Mouse (Mus musculus): ENCODE data around the gene Shb. TPM values are rescaled to one million over a fixed set of nuclear protein-coding genes. Genes with fewer than 3 reads are reported as not detected.

Shb gene
- polyA plus RNA-seq, 1 experiment = 36.9 TPM

DNA sequence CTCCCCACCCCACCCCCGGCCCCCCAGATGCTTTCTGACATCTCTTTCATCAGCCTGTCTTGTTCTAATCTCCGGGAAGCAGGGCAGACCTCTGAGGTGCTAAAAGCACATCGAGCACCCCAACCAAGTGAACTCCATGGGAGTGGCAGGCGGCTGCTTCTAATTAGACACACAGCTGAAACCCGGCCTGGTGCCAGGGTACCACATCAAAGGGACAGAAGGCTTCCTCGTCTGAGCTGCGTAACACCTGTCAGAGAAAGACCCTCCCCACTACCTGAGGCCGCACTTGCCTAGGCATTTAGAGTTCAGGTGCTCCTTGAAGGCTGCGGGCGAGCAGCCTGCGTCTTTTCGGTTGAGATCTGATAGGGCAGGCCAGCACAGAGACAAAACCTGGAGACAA, 67.7 kb downstream of the Shb start:
- DNase-seq (ENCODE audit: low read depth, low spot score) = no peak

GRCm38 (mm10) chr4:45464123-45464522, 68.1 kb downstream of the Shb start:
- 63% methylated on average over 3 of the region's 3 CpGs for WGBS
- no peak for DNase-seq (ENCODE audit: low read depth, low spot score)

More for the DNA sequence above, 67.7 kb downstream of the Shb start:
- WGBS = 36% methylated on average over 12 of the region's 12 CpGs

GRCm38 (mm10) chr4:45462628-45463027, 69.6 kb downstream of the Shb start:
- DNase-seq (ENCODE audit: low read depth, low spot score) = no peak
- WGBS = 91% methylated on average over 5 of the region's 5 CpGs

- 54% methylated on average over 7 of the region's 7 CpGs for WGBS
- DNase-seq (ENCODE audit: low read depth, low spot score) = no peak
These were observed 70.6 kb downstream of the Shb start for GRCm38 (mm10) chr4:45461661-45462060.

GRCm38 (mm10) chr4:45459375-45459774, 72.9 kb downstream of the Shb start:
- no peak for DNase-seq (ENCODE audit: low read depth, low spot score)
- WGBS = 23% methylated on average over 9 of the region's 9 CpGs

GRCm38 (mm10) chr4:45457543-45457942, 74.7 kb downstream of the Shb start:
- DNase-seq (ENCODE audit: low read depth, low spot score) = no peak
- WGBS = 96% methylated on average over 2 of the region's 2 CpGs

- WGBS = 33% methylated on average over 4 of the region's 4 CpGs
- DNase-seq (ENCODE audit: low read depth, low spot score) = no peak
These were observed 77.3 kb downstream of the Shb start for GRCm38 (mm10) chr4:45455001-45455400.

GRCm38 (mm10) chr4:45453271-45453851, 78.9 kb downstream of the Shb start:
- peak; percentile 76 for DNase-seq (ENCODE audit: low read depth, low spot score)

GRCm38 (mm10) chr4:45452569-45453111, 79.6 kb downstream of the Shb start:
- 22% methylated on average over 7 of the region's 7 CpGs for WGBS

More at GRCm38 (mm10) chr4:45453271-45453851, 78.9 kb downstream of the Shb start:
- WGBS = 27% methylated on average over 3 of the region's 3 CpGs

DNA sequence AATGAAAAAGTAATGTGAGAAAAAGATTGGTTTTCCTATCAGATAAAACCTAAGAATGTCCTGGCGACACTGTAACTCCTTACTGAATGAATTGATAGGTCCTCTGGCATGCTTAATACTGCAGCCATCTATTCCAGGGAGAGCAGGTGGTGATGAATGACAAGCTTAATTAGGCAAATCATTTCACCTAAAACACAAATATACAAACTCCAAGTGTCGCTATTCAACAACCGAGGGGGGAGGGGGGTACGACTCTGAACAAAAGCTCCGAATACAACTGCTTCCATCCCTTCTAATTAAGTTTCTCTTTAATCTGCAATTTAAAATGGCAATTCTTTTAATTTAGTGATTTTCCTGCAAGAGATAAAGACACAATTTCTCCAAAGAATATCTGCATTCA, 83.3 kb downstream of the Shb start:
- 89% methylated on average over 5 of the region's 5 CpGs for WGBS
- no peak for DNase-seq (ENCODE audit: low read depth, low spot score)

More at GRCm38 (mm10) chr4:45452569-45453111, 79.6 kb downstream of the Shb start:
- no peak for DNase-seq (ENCODE audit: low read depth, low spot score)

DNA sequence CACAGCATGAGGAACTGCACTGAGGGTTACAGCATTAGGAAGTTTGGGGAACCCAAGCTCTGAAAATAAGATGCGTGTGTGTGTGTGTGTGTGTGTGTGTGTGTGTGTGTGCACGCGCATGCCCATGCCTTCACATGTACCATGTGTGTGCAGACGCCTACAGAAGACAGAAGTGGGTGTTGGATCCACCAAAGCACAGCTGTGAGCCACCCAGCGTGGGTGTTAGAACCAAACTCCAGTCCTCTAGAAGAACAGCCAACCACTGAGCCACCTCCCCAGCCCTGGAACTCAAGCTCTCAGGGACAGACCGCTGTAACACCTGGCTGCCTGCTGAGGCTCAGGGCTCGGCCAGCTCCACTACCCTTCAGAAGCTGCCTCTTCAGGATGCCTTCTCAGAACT, 83.8 kb downstream of the Shb start:
- no peak for DNase-seq (ENCODE audit: low read depth, low spot score)
- WGBS = 78% methylated on average over 7 of the region's 7 CpGs

DNA sequence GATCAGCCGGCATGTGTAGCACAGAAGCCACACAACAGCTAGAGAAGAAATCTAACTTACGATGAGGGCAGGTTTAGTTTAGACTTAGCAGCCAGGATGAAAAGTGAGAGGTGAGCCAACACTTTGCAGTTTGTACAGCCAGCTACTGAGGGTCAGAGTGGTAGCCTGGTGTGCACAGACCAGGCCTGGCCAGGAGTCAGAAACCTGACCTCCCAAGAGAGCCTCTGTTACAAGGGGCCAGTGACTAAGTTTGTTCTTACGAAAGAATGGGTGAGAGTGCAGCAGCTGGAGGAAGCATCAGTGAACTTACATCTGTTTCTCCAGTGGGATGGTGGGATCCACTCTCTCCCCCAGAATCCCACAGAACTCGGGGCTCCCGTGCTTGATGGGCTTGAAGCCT, 85.1 kb downstream of the Shb start:
- no peak for DNase-seq (ENCODE audit: low read depth, low spot score)
- 94% methylated on average over 5 of the region's 5 CpGs for WGBS

GRCm38 (mm10) chr4:45445235-45445634, 87.0 kb downstream of the Shb start:
- WGBS = 74% methylated on average over 3 of the region's 3 CpGs
- no peak for DNase-seq (ENCODE audit: low read depth, low spot score)

GRCm38 (mm10) chr4:45444813-45445212, 87.5 kb downstream of the Shb start:
- WGBS = 83% methylated on average over 4 of the region's 4 CpGs
- DNase-seq (ENCODE audit: low read depth, low spot score) = no peak

DNA sequence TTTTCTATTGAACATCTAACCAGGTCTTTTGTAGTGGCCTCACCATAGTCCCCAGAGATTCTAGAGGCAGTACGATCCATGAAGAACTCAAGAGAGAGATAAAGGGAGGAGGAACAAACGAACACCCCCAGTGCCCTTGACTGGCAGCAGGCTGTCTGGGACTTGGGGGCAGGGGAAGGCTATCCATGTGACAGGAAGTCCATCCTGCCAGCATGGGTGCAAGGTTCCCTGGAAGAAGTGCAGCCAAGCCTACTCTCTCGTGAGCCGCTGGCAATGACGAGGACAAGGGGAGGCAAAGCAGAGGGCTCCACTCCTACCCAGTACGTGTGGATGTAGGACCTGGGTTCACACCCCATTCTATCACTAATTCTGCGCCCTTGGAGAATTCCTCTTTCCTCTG, 88.6 kb downstream of the Shb start:
- WGBS = 84% methylated on average over 7 of the region's 7 CpGs
- no peak for DNase-seq (ENCODE audit: low read depth, low spot score)

DNA sequence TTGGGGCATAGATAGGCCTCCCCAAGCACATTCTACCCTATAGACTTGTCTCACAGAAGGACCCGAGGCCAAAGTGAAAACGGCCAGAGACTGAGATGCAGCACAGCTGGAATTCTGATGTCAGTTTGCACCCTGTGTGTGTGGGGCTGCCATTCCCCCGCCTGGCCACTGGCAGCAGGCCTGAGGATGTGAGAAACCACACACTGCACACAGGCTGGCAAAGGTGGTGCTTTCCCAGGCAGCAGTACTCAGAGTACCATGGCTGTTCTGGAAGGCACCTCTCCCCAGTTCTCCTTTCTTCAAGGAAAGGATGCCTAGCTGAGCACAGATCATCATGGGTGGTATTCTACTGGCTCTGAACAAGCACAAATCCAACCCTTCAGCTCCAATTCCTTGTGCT, 90.0 kb downstream of the Shb start:
- DNase-seq (ENCODE audit: low read depth, low spot score) = no peak
- 66% methylated on average over 3 of the region's 3 CpGs for WGBS

- no peak for DNase-seq (ENCODE audit: low read depth, low spot score)
- whole genome bisulfite sequencing = 68% methylated on average over 1 of the region's 1 CpGs
These were observed 90.5 kb downstream of the Shb start for GRCm38 (mm10) chr4:45441778-45442177.

DNA sequence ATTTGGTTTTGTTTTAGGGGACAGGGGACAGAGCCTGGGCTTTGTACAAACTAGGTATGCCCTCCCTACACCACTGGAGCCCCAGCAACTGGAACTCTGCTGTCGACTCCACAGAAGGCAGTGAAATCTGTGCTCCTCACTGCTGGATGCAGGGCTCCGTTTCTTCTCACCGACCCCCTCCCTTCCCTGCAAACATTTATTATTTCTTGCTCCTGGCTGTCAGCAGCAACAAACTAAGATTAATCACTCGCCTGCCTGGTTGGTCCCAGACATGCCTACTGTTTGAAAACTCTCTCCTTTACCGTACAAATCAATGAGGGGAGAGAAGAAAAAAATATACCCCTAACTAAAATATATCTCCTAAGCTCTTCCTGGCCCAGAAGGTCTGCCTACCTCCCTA, 93.0 kb downstream of the Shb start:
- DNase-seq (ENCODE audit: low read depth, low spot score) = no peak
- WGBS = 62% methylated on average over 5 of the region's 5 CpGs

DNA sequence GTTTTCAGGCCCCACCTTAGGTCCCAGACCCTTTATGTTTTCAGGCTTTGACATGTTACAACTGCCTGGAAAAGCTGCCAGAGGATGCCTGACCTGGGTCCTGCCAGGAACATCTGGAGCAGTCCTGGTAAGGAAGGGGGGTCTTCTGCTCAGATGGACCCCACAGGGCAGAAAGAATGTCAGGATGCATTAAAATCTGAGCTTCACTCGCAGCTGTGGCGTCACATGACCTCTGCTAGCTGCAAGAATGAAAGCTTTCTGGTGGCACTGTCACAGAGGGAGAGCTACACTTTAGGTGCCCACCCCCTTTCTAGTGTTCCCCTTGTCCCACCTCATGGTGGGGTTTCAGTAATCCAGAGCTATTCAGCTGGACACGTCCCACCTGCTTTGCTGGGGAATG, 95.3 kb downstream of the Shb start:
- no peak for DNase-seq (ENCODE audit: low read depth, low spot score)
- 81% methylated on average over 3 of the region's 3 CpGs for WGBS

DNA sequence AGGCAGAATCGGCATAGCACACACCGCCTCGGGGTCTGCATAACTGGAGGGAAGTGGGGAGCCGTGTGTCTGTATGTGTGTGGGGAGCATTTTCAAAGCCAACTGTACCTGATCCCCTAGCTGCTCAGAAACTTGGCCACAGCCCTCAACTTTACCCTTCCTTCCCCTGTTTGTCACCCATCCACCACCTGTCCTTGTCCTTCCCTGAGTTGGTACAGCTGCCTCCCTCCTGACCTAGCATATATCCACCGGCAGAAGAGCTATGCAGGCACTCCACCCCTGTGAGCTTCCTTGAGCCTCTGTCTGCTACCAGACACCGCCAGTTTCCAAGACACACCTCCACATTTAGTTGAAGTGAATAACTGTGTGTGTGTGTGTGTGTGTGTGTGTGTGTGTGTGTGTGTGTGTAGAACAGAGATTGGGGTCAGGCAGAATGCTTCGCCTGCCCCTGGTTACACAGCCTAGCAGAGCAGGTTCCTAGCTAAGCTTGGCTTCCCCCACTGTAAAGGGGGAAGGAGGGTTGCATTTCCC, 95.8 kb downstream of the Shb start:
- 63% methylated on average over 7 of the region's 7 CpGs for WGBS
- no peak for DNase-seq (ENCODE audit: low read depth, low spot score)

DNA sequence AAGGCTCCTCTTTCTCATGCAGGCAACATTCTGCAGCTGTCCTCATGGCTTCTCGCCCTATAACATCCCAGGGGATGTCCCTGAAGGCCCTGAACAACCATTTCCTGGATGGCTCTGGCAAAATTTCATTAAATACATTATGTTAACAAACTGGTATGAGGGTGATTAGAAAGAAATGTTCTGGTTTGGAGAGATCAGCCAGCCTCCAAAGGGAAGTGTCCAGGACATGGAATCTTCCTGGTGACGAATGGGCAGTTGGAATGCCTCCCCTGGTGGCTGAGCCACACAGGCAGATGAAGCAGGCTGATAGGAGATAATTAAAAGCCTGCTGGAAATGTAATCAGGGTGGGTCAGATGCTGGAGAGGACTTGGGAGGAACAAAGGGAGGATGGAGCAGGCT, 96.4 kb downstream of the Shb start:
- DNase-seq (ENCODE audit: low read depth, low spot score) = no peak
- 54% methylated on average over 2 of the region's 2 CpGs for WGBS

GRCm38 (mm10) chr4:45434681-45435080, 97.6 kb downstream of the Shb start:
- 83% methylated on average over 4 of the region's 4 CpGs for WGBS
- no peak for DNase-seq (ENCODE audit: low read depth, low spot score)

Data from large intestine, adult 2 months (tissue).